7 mouse cellular contexts compared by ENCODE assay signal in the genomic region with DNA sequence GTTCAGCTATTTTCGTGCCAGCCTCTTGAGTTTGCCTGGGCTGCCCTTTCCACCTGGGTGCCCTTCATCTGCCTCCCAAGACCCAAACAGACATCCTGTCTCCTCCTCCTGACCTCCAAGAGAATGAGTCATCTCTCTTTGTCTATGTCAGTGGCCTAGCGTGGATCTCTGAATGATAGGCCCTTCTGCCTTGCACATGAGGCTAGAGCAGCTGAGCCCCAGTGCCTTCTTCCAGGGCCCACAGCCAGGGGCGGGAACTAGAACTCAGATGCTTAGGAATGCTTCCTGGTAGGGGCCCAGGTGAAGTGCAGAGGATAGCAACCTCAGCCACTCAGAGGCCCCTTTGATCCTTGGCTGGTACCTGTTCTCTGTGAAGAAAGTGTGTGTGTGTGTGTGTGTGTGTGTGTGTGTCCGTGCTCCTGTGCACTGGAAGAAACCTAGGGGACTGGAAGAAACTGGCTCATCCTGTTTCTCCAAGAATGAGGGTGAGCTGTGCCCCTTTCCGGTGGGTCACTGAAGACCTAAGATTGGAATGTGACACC. TPM values are rescaled to one million over a fixed set of nuclear protein-coding genes. Genes with fewer than 3 reads are reported as not detected.
A peak's percentile ranks its signal among the peaks of the same experiment; 100 is the strongest.
DNase-seq lines count a peak whose midpoint lies in the region; ATAC-seq lines count a peak whose summit lies in the region.

No protein-coding gene starts in this region.

- peak overlapping the region; percentile 12; the same call in 1 of the 2 replicates for H3K9ac ChIP-seq in midbrain, embryonic 11.5 days (ENCODE audit: low read length)
- H3K9ac ChIP-seq in midbrain, embryonic 14.5 days (replicated peaks; ENCODE audit: low read length): no peak overlapping the region; the same call in 1 of the 2 replicates
- 0 out of 2 replicates have a peak overlapping the region, but pooled peaks have one; percentile 31 for H3K9ac ChIP-seq in intestine, embryonic 15.5 days
- no peak overlapping the region for H3K9ac ChIP-seq in forebrain, embryonic 14.5 days (ENCODE audit: low read length)

- no peak overlapping the region for H3K27ac ChIP-seq in midbrain, embryonic 11.5 days (ENCODE audit: low read depth, low read length)
- no peak overlapping the region for H3K27ac ChIP-seq in midbrain, embryonic 14.5 days (replicated peaks; ENCODE audit: low read depth, low read length)
- peak overlapping the region; percentile 81 for H3K27ac ChIP-seq in intestine, embryonic 15.5 days
- H3K27ac ChIP-seq in forebrain, embryonic 14.5 days (ENCODE audit: low read depth, low read length): no peak overlapping the region

- peaks cover 40% of the 10 kb centered on the region for H3K4me1 ChIP-seq in midbrain, embryonic 11.5 days (ENCODE audit: control insufficient read depth, insufficient read depth, low read length)
- H3K4me1 ChIP-seq in midbrain, embryonic 14.5 days (ENCODE audit: control insufficient read depth, insufficient read depth, low read length): peaks cover 42% of the 10 kb centered on the region
- H3K4me1 ChIP-seq in intestine, embryonic 15.5 days (replicated peaks): peaks cover 65% of the 10 kb centered on the region
- peaks cover 50% of the 10 kb centered on the region for H3K4me1 ChIP-seq in forebrain, embryonic 14.5 days (ENCODE audit: control insufficient read depth, insufficient read depth, low read length)

- H3K36me3 ChIP-seq in midbrain, embryonic 11.5 days (ENCODE audit: control insufficient read depth, insufficient read depth, low read length): no peaks in the 10 kb centered on the region
- no peaks in the 10 kb centered on the region for H3K36me3 ChIP-seq in midbrain, embryonic 14.5 days (ENCODE audit: control insufficient read depth, insufficient read depth, low read length)
- H3K36me3 ChIP-seq in intestine, embryonic 15.5 days: no peaks in the 10 kb centered on the region
- no peaks in the 10 kb centered on the region for H3K36me3 ChIP-seq in forebrain, embryonic 14.5 days (ENCODE audit: control insufficient read depth, insufficient read depth, low read length)

- no peak for ATAC-seq in midbrain, embryonic 11.5 days (ENCODE audit: low FRiP score)
- no peak for ATAC-seq in midbrain, embryonic 14.5 days (ENCODE audit: low FRiP score, low TSS enrichment)
- peak; percentile 66 for ATAC-seq in intestine, embryonic 15.5 days
- no peak for ATAC-seq in forebrain, embryonic 14.5 days

- 55% methylated on average over 5 of the region's 5 CpGs for WGBS in midbrain, embryonic 11.5 days
- 63% methylated on average over 5 of the region's 5 CpGs for WGBS in midbrain, embryonic 14.5 days
- WGBS in intestine, embryonic 15.5 days: 24% methylated on average over 5 of the region's 5 CpGs
- 66% methylated on average over 5 of the region's 5 CpGs for WGBS in forebrain, embryonic 14.5 days

- no peaks in the 10 kb centered on the region for H3K27me3 ChIP-seq in midbrain, embryonic 11.5 days (ENCODE audit: control insufficient read depth, insufficient read depth, low read length)
- H3K27me3 ChIP-seq in midbrain, embryonic 14.5 days (ENCODE audit: control insufficient read depth, insufficient read depth, low read length): no peaks in the 10 kb centered on the region
- no peaks in the 10 kb centered on the region for H3K27me3 ChIP-seq in intestine, embryonic 15.5 days (replicated peaks)
- H3K27me3 ChIP-seq in forebrain, embryonic 14.5 days (replicated peaks; ENCODE audit: control insufficient read depth, insufficient read depth, low read length): no peaks in the 10 kb centered on the region

- H3K4me2 ChIP-seq in midbrain, embryonic 11.5 days: no peak overlapping the region
- no peak overlapping the region for H3K4me2 ChIP-seq in midbrain, embryonic 14.5 days (ENCODE audit: low read length)
- peak overlapping the region; percentile 79 for H3K4me2 ChIP-seq in intestine, embryonic 15.5 days (replicated peaks)
- H3K4me2 ChIP-seq in forebrain, embryonic 14.5 days (ENCODE audit: low read length): no peak overlapping the region

- no peaks in the 10 kb centered on the region for H3K9me3 ChIP-seq in midbrain, embryonic 11.5 days (ENCODE audit: control insufficient read depth, low read length)
- no peaks in the 10 kb centered on the region for H3K9me3 ChIP-seq in midbrain, embryonic 14.5 days (ENCODE audit: control insufficient read depth, low read length)
- H3K9me3 ChIP-seq in intestine, embryonic 15.5 days: no peaks in the 10 kb centered on the region
- H3K9me3 ChIP-seq in forebrain, embryonic 14.5 days (replicated peaks; ENCODE audit: control insufficient read depth, low read length): no peaks in the 10 kb centered on the region

- H3K4me3 ChIP-seq in midbrain, embryonic 11.5 days (ENCODE audit: low read depth, low read length): no peak overlapping the region
- H3K4me3 ChIP-seq in midbrain, embryonic 14.5 days (replicated peaks; ENCODE audit: low read depth, low read length): no peak overlapping the region
- H3K4me3 ChIP-seq in intestine, embryonic 15.5 days (replicated peaks): no peak overlapping the region; the same call in 1 of the 2 replicates
- H3K4me3 ChIP-seq in forebrain, embryonic 14.5 days (ENCODE audit: low read depth, low read length): no peak overlapping the region

- DNase-seq in midbrain, embryonic 11.5 days (ENCODE audit: low spot score, missing footprints): no peak
- DNase-seq in midbrain, embryonic 14.5 days: no peak
- peak; percentile 48 for DNase-seq in adrenal gland, postnatal 25 days
- DNase-seq in lung, postnatal 10 days: peak; percentile 48
- no peak for DNase-seq in spleen, postnatal 10 days (ENCODE audit: low spot score in 2 of 2)
- no peak for DNase-seq in forebrain, embryonic 14.5 days (ENCODE audit: low spot score)

RNA-seq across cellular contexts. Expression of gene Rai1, which starts 3.9 kb away (rescaled TPM):
- 19.0 and 23.9 TPM in 2 replicates for polyA plus RNA-seq in midbrain, embryonic 11.5 days (2014; fragmentation: Nextera tagmentation; extraction: Ambion mirVana)
- 37.7 and 39.9 TPM in 2 replicates for polyA plus RNA-seq in midbrain, embryonic 14.5 days (2014; fragmentation: Nextera tagmentation; extraction: Ambion mirVana)
- total RNA-seq in adrenal gland, postnatal 25 days (2021): 54.2 and 57.8 TPM in 2 replicates
- 18.2 and 18.5 TPM in 2 replicates for polyA plus RNA-seq in intestine, embryonic 15.5 days (2015; fragmentation: Nextera tagmentation; extraction: Ambion mirVana)
- 26.4 and 28.5 TPM in 2 replicates for polyA plus RNA-seq in forebrain, embryonic 14.5 days (2014; fragmentation: Nextera tagmentation; extraction: Ambion mirVana)

Comparison
In these comparisons a context has a peak if more than half of its experiments do, and no peak if none do; other contexts are left out.
1. H3K9ac ChIP-seq: peak in midbrain, embryonic 11.5 days (single experiment) and intestine, embryonic 15.5 days (single experiment); none in midbrain, embryonic 14.5 days (single experiment) and forebrain, embryonic 14.5 days (single experiment).
2. DNase-seq: peak in adrenal gland, postnatal 25 days (single experiment) and lung, postnatal 10 days (single experiment); none in midbrain, embryonic 11.5 days (single experiment), midbrain, embryonic 14.5 days (single experiment), spleen, postnatal 10 days (0 of 2) and forebrain, embryonic 14.5 days (single experiment).